Mouse (Mus musculus): ENCODE results near the gene Ifitm7.

The Ifitm7 gene

GRCm38 (mm10) chr16:13986574-13987478, at the start of gene Ifitm7, which contains the start of gene 2900011O08Rik:
Gene Ifitm7 (minus strand): TSS chr16:13986888.
Gene 2900011O08Rik (plus strand): TSS chr16:13986604.
- no peak for DNase-seq (ENCODE audit: extremely low read depth, low read depth, low spot score)

GRCm38 (mm10) chr16:14033076-14033475, 46.4 kb upstream of the Ifitm7 start:
- DNase-seq (ENCODE audit: extremely low read depth, low read depth, low spot score), result no peak

DNA sequence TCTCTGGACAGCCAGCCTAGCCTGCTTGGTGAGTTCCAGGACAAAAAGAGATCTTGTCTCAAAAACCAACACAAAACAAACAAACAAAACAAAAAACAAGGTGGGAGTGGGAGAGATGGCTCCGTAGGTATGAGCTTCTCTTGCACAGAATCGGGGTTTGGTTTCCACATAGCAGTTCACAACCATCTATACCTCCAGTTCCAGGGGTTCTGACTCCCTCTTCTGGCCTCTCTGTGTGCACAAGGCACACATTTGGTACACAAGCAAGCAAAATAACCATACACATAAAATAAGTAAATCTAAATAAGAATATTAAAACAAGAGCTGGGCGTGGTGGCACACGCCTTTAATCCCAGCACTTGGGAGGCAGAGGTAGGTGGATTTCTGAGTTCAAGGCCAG, 44.0 kb upstream of the Ifitm7 start:
- no peak for DNase-seq (ENCODE audit: extremely low read depth, low read depth, low spot score)

- DNase-seq (ENCODE audit: extremely low read depth, low read depth, low spot score), result no peak
These were observed 43.2 kb upstream of the Ifitm7 start for GRCm38 (mm10) chr16:14029851-14030250.

DNA sequence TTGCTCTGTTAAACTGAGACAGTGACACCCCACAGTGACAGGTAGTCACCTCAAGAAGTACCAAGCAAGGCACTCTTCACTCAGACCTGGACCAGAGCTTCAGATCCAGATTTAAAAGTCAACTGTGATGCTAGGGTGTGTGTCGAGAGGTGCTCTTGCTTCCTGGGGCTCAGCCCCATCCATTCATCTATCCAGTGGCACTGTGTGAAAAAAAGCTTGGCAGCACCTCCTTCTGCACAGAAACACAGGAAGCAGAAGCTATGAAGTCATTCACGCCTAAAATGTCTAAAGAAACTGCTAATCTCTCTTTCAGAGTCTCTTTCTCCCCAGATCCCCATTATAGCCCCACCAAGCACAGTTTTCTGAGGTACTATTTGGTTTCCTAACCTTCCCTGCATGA, 42.4 kb upstream of the Ifitm7 start:
- DNase-seq (ENCODE audit: extremely low read depth, low read depth, low spot score), result no peak

DNA sequence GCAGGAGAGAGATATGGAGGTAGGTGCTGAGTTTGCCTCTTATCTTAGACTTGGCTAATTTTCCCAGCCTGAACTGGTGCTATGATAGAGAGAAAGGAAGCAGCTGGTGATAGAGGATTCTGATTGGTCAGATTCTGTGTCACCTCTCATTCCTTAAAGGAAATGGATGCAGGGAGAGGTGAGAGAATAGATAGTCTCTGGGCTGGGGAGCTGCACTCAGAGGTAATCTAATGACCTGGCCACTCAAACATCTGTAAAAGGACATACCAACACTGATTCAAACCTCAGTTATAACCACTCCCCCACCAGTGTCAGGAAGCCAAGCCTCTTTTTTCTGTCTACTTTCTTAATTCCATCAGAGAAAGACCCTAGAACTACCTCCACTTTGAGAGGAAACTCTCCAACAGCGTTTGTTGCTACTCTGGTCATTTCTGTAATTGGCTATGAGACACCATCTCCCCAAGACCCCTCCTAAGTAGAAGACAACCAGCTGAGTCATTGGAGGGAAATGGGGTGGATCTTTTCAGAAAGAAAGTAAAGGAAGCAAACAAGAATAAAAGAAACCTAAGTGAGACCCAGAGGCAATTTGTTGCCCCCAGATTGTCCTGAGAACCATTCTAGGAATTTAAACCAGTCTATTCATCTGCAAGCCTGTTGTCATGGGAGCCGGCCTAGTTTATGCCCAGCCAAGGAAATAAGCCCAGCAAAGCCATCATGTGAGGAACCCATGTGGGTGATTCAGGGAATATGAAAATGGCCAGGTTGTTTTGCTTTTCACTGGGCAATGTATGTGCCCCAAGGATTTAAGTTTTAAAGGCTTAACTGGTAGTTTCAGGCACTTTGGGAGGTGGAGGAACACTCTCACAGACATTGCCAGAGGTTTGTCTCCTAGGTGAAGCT, 38.7 kb upstream of the Ifitm7 start:
- no peak for DNase-seq (ENCODE audit: extremely low read depth, low read depth, low spot score)

DNA sequence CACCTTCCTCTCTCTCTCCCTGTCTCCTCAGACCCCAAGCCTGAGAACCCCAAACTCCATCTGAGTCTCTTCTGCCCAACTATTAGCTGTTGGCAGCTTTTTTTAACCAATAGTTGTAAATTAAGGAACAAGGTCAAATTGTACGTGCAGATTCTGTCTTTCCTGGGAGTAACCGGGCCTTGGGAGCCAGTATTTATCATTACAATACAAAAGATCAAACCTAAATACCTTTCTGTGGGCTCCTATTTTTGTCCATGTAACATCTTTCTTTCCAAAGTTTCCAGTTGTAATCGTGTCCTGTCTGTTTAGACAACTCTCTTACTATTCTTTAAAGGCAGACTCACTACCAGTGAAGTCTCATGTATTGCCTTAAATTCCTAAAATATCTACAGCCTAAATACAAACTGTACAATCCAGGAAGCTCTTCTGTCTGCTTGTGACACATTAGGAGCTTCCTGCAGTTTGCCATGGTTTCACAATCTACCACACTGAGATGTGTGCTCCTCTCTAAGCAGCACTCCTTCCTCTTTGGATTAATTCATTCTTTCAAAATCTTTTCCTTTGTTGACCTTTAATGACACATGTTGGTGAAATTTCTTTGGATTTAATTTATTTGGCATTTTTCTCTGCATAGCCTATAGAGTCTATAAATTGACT, 34.6 kb upstream of the Ifitm7 start:
- no peak for DNase-seq (ENCODE audit: extremely low read depth, low read depth, low spot score)

DNA sequence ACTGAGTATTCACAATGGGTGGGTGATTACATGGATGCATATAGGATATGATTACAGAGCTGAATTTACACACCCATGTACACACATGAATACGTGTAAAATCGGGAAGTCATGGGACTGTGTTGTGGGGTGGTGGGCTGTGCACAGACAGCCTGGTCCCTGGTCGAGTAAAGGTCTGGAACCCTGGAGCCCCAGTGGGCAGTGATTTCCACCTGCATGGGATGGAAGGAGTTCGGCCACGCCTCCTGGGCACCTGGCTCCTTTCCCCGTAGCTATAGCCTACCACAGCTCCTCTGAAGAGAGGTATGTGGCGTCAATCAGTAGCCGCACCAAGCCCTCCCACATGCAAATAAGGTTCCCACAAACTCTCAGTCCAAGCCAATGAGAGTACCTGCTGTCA, 30.6 kb upstream of the Ifitm7 start:
- no peak for DNase-seq (ENCODE audit: extremely low read depth, low read depth, low spot score)

DNA sequence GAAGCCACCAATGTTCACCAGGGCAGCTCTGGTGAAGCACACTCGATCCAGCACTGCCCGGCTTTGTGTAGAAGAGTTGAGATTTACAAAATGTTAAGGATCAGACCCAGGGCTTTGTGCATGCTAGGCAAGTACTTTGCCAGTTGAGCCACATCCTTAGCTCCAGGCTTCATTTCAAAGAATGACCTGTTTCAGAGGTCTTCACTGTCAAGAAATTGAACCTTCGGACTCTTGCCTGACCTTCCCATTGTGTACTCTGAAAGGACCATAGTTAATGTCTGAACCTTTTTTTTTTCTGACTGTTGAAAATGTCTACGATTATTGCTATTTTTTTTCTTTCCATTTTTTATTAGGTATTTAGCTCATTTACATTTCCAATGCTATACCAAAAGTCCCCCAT, 23.3 kb upstream of the Ifitm7 start:
- DNase-seq (ENCODE audit: extremely low read depth, low read depth, low spot score), result no peak

- no peak for DNase-seq (ENCODE audit: extremely low read depth, low read depth, low spot score)
These were observed 22.0 kb upstream of the Ifitm7 start for GRCm38 (mm10) chr16:14008708-14009107.

DNA sequence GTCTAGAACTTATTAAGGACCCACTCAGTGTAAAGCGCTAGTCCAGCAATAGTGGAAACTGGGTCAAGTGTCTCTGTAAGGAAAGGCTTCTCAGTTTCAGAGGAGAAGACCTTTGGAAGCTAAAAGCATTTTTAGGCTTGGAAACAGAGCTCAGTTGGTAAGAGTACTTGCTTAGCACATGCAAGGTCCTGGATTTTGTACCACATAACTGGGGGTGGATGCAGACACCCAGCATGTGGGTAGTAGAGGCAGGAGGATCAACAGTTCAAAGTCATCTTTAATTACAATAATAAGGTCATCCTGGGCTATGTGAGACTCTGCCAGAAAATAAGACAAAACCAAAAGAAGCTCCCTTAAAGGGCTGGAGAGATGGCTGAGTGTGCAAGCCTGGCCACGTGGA, 21.4 kb upstream of the Ifitm7 start:
- no peak for DNase-seq (ENCODE audit: extremely low read depth, low read depth, low spot score)

- no peak for DNase-seq (ENCODE audit: extremely low read depth, low read depth, low spot score)
These were observed 18.6 kb upstream of the Ifitm7 start for GRCm38 (mm10) chr16:14005266-14005665.

GRCm38 (mm10) chr16:14004726-14005125, 18.0 kb upstream of the Ifitm7 start:
- no peak for DNase-seq (ENCODE audit: extremely low read depth, low read depth, low spot score)

DNA sequence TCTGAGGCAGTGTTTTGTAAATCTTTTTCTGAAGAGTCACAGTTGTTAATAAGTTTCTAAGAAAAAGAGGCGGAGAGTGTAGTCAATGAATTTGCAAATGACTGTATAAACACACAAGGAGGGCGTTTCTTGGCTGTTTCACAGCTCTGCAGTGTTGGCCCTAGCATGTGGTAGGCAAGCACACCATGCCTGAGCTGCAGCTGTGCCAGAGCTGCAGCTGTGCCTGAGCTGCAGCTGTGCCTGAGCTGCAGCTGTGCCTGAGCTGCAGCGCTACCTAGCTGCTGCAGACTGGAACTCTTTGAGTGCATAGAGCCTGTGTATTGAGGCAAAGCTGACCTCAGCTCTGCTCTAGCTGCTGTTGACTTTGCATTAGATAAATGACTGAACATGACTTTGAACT, 17.5 kb upstream of the Ifitm7 start:
- DNase-seq (ENCODE audit: extremely low read depth, low read depth, low spot score), result no peak

- DNase-seq (ENCODE audit: extremely low read depth, low read depth, low spot score), result no peak
These were observed 16.9 kb upstream of the Ifitm7 start for GRCm38 (mm10) chr16:14003386-14004130.

- DNase-seq (ENCODE audit: extremely low read depth, low read depth, low spot score), result no peak
These were observed 7.8 kb upstream of the Ifitm7 start for GRCm38 (mm10) chr16:13994502-13994901.

GRCm38 (mm10) chr16:13994076-13994475, 7.4 kb upstream of the Ifitm7 start:
- DNase-seq (ENCODE audit: extremely low read depth, low read depth, low spot score), result no peak

- DNase-seq (ENCODE audit: extremely low read depth, low read depth, low spot score), result no peak
These were observed 6.0 kb upstream of the Ifitm7 start for GRCm38 (mm10) chr16:13992518-13993248.

- DNase-seq (ENCODE audit: extremely low read depth, low read depth, low spot score), result no peak
These were observed 503 bp downstream of the Ifitm7 start for GRCm38 (mm10) chr16:13986197-13986573.

DNA sequence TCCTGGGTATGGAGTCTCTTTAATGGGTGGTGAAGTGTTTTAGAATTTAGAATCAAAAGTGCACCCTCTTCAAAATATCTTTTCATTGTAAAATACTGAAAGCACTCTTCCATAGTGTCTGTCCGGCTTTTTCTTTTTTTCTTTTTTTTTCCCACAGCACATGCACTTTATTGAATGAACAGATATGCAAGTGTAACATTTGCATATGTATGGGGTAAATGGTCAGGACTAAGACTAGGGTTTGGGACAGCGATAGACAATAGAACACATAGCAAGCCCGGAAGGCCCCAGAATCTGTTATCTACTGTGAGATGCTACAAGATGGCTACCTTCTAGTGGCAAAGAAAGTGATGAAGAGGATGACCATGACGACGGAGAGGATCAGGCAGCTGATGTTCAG, 3.5 kb downstream of the Ifitm7 start:
- DNase-seq (ENCODE audit: extremely low read depth, low read depth, low spot score), result no peak
